Mouse (Mus musculus) Patski (cell line): ENCODE results near the gene Rabgef1. TPM values are rescaled to one million over a fixed set of nuclear protein-coding genes. Genes with fewer than 3 reads are reported as not detected.

Source experiments
- ATAC-seq: fragments of 100-300 bp; one replicate; pipeline ENCODE4 v1.8.0; 2021
- CTCF ChIA-PET: fragments of 350-600 bp; sonication (Branson Sonifier 250); formaldehyde crosslinking; loops from one replicate; lab custom pipeline; 2022; ENCODE audit warnings: inconsistent platforms; lab: Charles Lee
- POLR2A ChIA-PET: fragments of 350-600 bp; sonication (Branson Sonifier 250); formaldehyde crosslinking; loops from one replicate; lab custom pipeline; 2022; ENCODE audit warnings: antibody characterized with exemption, inconsistent platforms; lab: Charles Lee
- DNase-seq: peaks from one replicate; pipeline ENCODE4 v3.0.0-alpha.2; 2011; ENCODE audit warnings: low read depth, low spot score
- H3K27me3 ChIP-seq: fragments of 371-371 bp; one replicate; pipeline ENCODE4 v1.5.1; 2021
- CTCF ChIP-seq: fragments of 100-300 bp; IDR thresholded peaks from one replicate; pipeline ENCODE4 v1.5.1; 2021
- in situ Hi-C: fragments of 300-500 bp; cut with MboI; formaldehyde crosslinking; loops from 3 replicates; pipeline ENCODE4 v1.11.1; 2018; ENCODE audit warnings: low pct_unique_long_range_greater_than_20kb, mixed read lengths
- polyA plus RNA-seq: library from polyadenylated mRNA; unstranded; gene quantifications from one replicate; pipeline ENCODE4 v1.2.3, GENCODE M21; 2021

The Rabgef1 gene
- polyA plus RNA-seq, 1 experiment from 2014 or later = 33.6 TPM

- CTCF ChIA-PET = interaction anchor here (1.6 to 2.0 kb wide), 2 partner anchors 78 to 106 kb away, joined by 3 to 9 read pairs; no protein-coding TSS in a partner anchor
These were observed 27.6 kb upstream of the Rabgef1 start for GRCm38 (mm10) chr5:130143977-130144333.

GRCm38 (mm10) chr5:130144334-130145312, 27.0 kb upstream of the Rabgef1 start, which contains the start of gene Kctd7:
TSS of gene Kctd7 (plus strand) at chr5:130144861.
- peak; percentile 96 for DNase-seq
- no peak for TF ChIP-seq CTCF
- no peaks in the 10 kb centered on the region for H3K27me3 ChIP-seq
- in situ Hi-C loops = no loop called here
- ChIA-PET POLR2A (no interaction called here), CTCF (interaction anchor here (0.8 to 1.4 kb wide), 2 partner anchors 10 to 19 kb away, joined by 3 to 6 read pairs; no protein-coding TSS in a partner anchor)
- ATAC-seq = peak; percentile 99

More at GRCm38 (mm10) chr5:130143977-130144333, 27.6 kb upstream of the Rabgef1 start:
- H3K27me3 ChIP-seq = no peaks in the 10 kb centered on the region
- DNase-seq (no peak), ATAC-seq (no peak)
- in situ Hi-C loops = no loop called here
- POLR2A ChIA-PET = no interaction called here
- no peak for TF ChIP-seq CTCF

DNA sequence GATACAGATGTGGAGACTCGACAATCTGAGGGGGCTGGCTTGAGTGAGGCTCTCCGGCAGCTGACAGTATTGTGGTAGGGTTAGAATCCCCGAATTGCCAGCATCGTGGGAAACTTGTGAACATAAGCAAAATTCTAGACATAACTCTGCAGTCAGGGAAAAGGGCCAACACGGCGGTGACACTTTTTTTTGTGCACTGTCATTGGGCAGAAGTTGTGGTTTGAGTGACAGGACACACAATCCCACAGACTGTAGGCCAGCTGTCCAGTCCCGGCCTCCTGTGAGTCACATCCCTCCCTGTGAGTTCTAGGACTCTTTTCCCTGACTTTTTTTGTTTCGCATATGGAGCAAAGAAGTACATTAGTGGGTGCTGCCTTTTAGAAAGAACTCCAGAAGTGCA, 25.6 kb upstream of the Rabgef1 start:
- H3K27me3 ChIP-seq = no peaks in the 10 kb centered on the region
- TF ChIP-seq CTCF = no peak
- in situ Hi-C loops = no loop called here
- ATAC-seq = no peak
- no peak for DNase-seq
- ChIA-PET CTCF (interaction anchor here (1.0 to 1.4 kb wide), 2 partner anchors 17 to 20 kb away, joined by 3 to 6 read pairs; no protein-coding TSS in a partner anchor), POLR2A (interaction anchor here (0.6 kb wide), 1 partner anchor 22 kb away, joined by 4 read pairs; no protein-coding TSS in a partner anchor)

DNA sequence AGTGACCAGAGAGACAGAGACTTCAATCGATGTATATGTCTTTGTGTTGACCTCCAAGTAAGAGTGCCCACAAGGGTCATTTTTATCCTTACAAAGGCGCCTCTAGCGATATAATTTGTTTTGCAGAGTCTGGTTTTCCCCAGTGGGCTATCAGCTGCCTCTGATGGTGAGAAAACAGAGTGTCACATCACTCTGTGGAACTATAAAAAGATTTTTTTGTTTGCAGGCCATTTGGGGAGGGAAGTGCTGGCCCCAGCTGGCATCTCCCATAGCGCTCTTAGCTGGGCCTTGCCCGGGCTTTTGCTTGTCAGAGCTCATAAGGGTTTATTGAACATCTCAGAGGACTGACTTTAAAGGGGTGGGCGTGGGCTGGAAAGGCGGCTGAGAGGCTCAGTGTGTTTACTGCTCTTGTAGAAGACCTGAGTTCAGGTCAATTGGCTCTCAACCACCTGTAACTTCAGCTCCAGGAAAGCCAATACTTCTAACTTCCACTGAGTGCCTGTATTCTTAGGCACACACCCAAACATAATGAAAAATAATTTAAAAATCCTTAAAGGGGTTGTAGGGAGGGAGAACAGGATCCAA, 21.8 kb upstream of the Rabgef1 start:
- in situ Hi-C loops = no loop called here

GRCm38 (mm10) chr5:130154286-130154685, 17.3 kb upstream of the Rabgef1 start:
- TF ChIP-seq CTCF = no peak
- ChIA-PET POLR2A (no interaction called here), CTCF (interaction anchor here (1.0 to 4.6 kb wide), 3 partner anchors 9 to 15 kb away, joined by 3 to 33 read pairs (median 3); no protein-coding TSS in a partner anchor)
- DNase-seq = no peak
- no peaks in the 10 kb centered on the region for H3K27me3 ChIP-seq
- ATAC-seq = no peak
- in situ Hi-C loops = no loop called here

More for the DNA sequence above, 21.8 kb upstream of the Rabgef1 start:
- ChIA-PET CTCF (interaction anchor here (0.9 to 4.6 kb wide), 5 partner anchors 9 to 51 kb away, joined by 3 to 33 read pairs (median 3); no protein-coding TSS in a partner anchor), POLR2A (interaction anchor here (1.4 kb wide), 1 partner anchor 21 kb away, joined by 3 read pairs; no protein-coding TSS in a partner anchor)
- TF ChIP-seq CTCF = no peak
- H3K27me3 ChIP-seq = no peaks in the 10 kb centered on the region
- ATAC-seq (no peak), DNase-seq (no peak)

DNA sequence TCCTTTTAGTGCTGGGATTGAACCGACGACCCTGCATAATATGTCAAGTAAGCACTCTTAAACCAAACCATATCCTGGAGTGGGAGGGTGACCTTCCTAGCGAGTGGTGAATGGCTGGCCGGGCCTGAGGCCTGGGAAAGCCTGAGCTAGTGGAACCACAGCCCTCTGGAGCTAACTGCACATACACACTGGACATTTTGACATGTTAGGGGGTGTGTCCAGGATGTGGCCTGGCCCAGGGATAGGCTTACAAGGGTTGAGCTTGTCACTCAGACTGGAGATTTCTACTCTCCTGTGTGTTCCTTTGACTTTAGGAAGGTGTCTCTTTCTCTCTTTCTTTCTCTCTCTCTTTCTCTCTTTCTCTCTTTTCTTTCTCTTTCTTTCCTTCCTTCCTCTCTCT, 13.1 kb upstream of the Rabgef1 start:
- CTCF ChIA-PET = interaction anchor here (0.9 kb wide), 1 partner anchor 9 kb away, joined by 3 read pairs; no protein-coding TSS in a partner anchor
- no peak for TF ChIP-seq CTCF
- in situ Hi-C loops = no loop called here
- no peaks in the 10 kb centered on the region for H3K27me3 ChIP-seq
- ATAC-seq (no peak), DNase-seq (no peak)
- POLR2A ChIA-PET = interaction anchor here (0.6 kb wide), 1 partner anchor 11 kb away, joined by 3 read pairs; no protein-coding TSS in a partner anchor

DNA sequence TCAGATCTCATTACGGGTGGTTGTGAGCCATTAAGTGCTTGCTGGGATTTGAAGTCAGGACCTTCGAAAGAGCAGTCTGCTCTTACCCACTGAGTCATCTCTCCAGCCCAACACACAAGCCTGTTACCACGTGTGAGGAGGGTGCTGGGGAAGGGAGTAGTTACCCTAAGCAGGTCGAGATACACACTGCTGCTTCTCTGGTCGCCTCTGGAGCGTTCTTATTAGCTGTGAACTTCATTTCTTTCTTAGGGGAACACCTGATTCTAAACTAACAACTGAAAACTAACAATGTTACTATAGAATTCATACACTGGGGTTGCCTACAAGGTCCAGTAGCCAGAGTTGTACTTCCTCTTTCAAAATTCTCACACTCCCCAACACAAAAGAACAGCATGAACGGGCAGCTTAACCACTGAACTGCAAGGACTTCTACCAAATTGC, 11.8 kb upstream of the Rabgef1 start:
- in situ Hi-C loops = no loop called here
- no peak for ATAC-seq
- DNase-seq = no peak
- no peaks in the 10 kb centered on the region for H3K27me3 ChIP-seq
- no peak for TF ChIP-seq CTCF
- ChIA-PET CTCF (interaction anchor here (0.8 kb wide), 1 partner anchor 9 kb away, joined by 3 read pairs; no protein-coding TSS in a partner anchor), POLR2A (no interaction called here)

DNA sequence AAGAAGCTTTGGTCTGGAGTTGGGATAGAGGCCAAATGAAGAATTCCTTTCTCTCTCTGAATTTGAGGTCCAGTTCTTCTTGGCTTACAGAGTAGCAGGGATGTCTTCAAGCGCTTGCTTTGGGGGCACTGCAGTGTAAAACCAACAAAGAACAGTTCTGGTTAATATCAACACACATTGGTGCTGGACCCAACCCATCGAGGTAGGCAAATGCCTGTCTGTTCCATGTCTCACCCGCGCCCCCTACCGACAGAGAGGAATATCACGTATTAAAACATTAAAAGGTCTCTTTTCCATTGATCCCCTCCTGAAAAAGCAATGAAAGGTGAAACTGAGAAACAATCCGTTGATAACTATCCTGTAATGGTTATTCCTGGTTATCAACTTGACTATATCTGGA, 7.9 kb upstream of the Rabgef1 start:
- in situ Hi-C loops = no loop called here
- H3K27me3 ChIP-seq = no peaks in the 10 kb centered on the region
- ChIA-PET CTCF (interaction anchor here (0.8 to 3.9 kb wide), 9 partner anchors 9 to 126 kb away, joined by 3 to 33 read pairs (median 5); partner anchors contain the start of gene Kctd7), POLR2A (no interaction called here)
- DNase-seq (no peak), ATAC-seq (no peak)
- peak; percentile 88 for TF ChIP-seq CTCF

GRCm38 (mm10) chr5:130165213-130165612, 6.4 kb upstream of the Rabgef1 start:
- no peak for ATAC-seq
- no peak for TF ChIP-seq CTCF
- POLR2A ChIA-PET = no interaction called here

DNA sequence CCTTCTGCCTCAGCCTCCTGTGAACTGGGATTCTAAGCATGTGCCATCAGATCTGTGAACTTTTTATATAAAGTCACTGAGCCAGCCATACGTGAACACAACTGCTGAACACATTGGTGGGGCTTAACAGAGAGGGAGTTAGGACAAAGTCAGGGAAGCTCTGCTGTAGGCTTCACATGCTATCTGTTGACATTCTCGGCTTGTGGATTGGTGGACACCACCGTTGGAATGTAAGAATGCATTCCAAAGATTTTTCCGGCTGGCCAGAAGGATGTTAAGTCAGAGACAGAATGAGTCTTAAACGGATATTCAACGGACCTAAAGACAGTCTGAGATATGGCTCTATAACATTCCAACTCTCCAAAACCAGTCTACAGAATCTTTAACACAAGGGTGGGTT, 2.5 kb upstream of the Rabgef1 start:
- no peak for TF ChIP-seq CTCF
- in situ Hi-C loops = no loop called here
- peak; percentile 39 for DNase-seq
- CTCF ChIA-PET = interaction anchor here (1.8 kb wide), 1 partner anchor 52 kb away, joined by 5 read pairs; no protein-coding TSS in a partner anchor
- ATAC-seq = peak; percentile 61
- POLR2A ChIA-PET = interaction anchor here (0.6 to 1.5 kb wide), 3 partner anchors 10 to 15 kb away, joined by 3 read pairs; no protein-coding TSS in a partner anchor
- H3K27me3 ChIP-seq = no peaks in the 10 kb centered on the region

More at GRCm38 (mm10) chr5:130165213-130165612, 6.4 kb upstream of the Rabgef1 start:
- CTCF ChIA-PET = interaction anchor here (3.9 kb wide), 1 partner anchor 13 kb away, joined by 33 read pairs; no protein-coding TSS in a partner anchor
- DNase-seq = no peak
- in situ Hi-C loops = no loop called here
- H3K27me3 ChIP-seq = no peaks in the 10 kb centered on the region
